Mouse (Mus musculus) gastrocnemius, adult 2 months (tissue): ENCODE data around the gene Zfp219. TPM values are rescaled to one million over a fixed set of nuclear protein-coding genes. Genes with fewer than 3 reads are reported as not detected.
"Not testable (repeated sequence)": the region's sequence is repeated elsewhere in the genome, so short reads cannot be mapped to it uniquely, and the experiment has no call there.

Experiments used
- DNase-seq: peaks from one replicate; pipeline ENCODE4 v3.0.0; 2022
- H3K27ac ChIP-seq: fragments of 200-600 bp; 2 replicates; pipeline ENCODE4 v1.8.1; 2022; ENCODE audit warnings: mild to moderate bottlenecking
- H3K4me3 ChIP-seq: fragments of 200-600 bp; 2 replicates; pipeline ENCODE4 v1.8.1; 2022; ENCODE audit warnings: mild to moderate bottlenecking, moderate library complexity
- CTCF ChIP-seq: fragments of 200-600 bp; IDR thresholded peaks from 2 replicates; pipeline ENCODE4 v1.8.1; 2022; ENCODE audit warnings: antibody characterized with exemption, mild to moderate bottlenecking, moderate library complexity
- intact Hi-C: fragments of 180-260 bp; cut with DNase I; formaldehyde crosslinking; loops from one replicate; pipeline ENCODE4 v1.15.1; 2025
- long read RNA-seq, 2 experiments: library from polyadenylated mRNA; stranded (forward); transcript quantifications; one replicate each; pipeline ENCODE4 v2.0.0; 2021
- total RNA-seq, 2 experiments: library from RNA; stranded (reverse); gene quantifications; 2 replicates each; pipeline ENCODE4 v1.2.3; 2021

The Zfp219 gene
- total RNA-seq, result 10 to 100 TPM; 13.5 to 13.8 TPM
- long read RNA-seq, experiment 1, partial matches to known transcripts, result 1 of 8 reads
- long read RNA-seq, experiment 1, other reads (novel, unspliced or antisense), result 1 of 8 reads
- long read RNA-seq, experiment 2, partial matches to known transcripts, result 0 of 11 reads
- long read RNA-seq, experiment 2, other reads (novel, unspliced or antisense), result 6 of 11 reads

GRCm38 (mm10) chr14:52020486-52021137, at the start of gene Zfp219:
Zfp219 (minus strand) TSS chr14:52020733.
- DNase-seq, result peak; percentile 83
- intact Hi-C loops, result loop anchor here (5.0 kb wide), 2 partner anchors 82 to 138 kb away; partner anchors contain the start of genes Hnrnpc and Mettl17
- peak; percentile 77 for TF ChIP-seq CTCF
- H3K27ac ChIP-seq, result peak within 1 kb of the TSS; percentile 96
- peak within 1 kb of the TSS; percentile 91 for H3K4me3 ChIP-seq

DNA sequence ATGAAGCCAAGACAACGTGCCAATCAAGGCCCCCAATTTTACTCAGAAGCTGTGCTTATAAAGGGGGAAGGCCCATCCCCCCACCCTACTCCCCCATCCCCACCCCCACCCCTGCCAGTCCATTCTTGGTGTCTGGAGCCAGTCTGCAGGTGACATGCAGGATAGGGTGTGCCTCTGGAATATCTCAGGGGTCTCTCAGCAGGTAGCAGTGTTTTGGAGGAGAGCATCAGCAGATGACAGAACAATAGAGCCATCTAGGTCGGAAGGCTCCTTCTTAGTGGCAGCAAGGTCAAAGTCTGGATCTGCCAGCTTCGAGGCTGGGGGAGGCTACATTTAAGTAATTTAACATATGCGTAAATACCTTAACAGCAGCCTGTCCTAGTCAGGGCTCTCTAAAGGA, 45.6 kb upstream of the Zfp219 start:
- DNase-seq, result no peak
- intact Hi-C loops, result no loop called here
- H3K4me3 ChIP-seq, result no peak overlapping the region
- no peak overlapping the region for H3K27ac ChIP-seq
- no peak for TF ChIP-seq CTCF

GRCm38 (mm10) chr14:52061798-52062197, 41.3 kb upstream of the Zfp219 start:
- Histone ChIP-seq H3K4me3 (no peak overlapping the region), H3K27ac (no peak overlapping the region)
- intact Hi-C loops, result no loop called here
- DNase-seq, result no peak
- no peak for TF ChIP-seq CTCF

DNA sequence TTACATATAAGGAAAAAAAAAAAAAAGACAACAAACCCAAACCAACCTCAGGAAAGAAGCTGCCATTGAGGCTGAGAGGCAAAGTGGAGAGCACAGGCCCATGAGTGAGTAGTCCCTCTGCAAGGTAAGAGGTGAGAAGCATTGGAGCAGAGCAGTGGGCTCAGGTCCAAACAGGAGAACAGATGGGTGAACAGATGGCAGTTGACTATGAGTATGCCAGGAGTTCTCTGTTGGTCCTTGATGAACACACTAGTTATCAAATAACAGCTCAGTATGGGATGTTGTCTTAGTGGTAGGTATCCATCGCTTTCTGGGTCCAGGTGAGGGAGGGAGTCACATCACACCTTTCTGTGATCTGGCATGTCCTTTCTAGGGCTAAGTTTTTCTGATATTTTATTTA, 40.3 kb upstream of the Zfp219 start:
- TF ChIP-seq CTCF, result no peak
- intact Hi-C loops, result no loop called here
- Histone ChIP-seq H3K4me3 (no peak overlapping the region), H3K27ac (no peak overlapping the region)
- DNase-seq, result no peak

DNA sequence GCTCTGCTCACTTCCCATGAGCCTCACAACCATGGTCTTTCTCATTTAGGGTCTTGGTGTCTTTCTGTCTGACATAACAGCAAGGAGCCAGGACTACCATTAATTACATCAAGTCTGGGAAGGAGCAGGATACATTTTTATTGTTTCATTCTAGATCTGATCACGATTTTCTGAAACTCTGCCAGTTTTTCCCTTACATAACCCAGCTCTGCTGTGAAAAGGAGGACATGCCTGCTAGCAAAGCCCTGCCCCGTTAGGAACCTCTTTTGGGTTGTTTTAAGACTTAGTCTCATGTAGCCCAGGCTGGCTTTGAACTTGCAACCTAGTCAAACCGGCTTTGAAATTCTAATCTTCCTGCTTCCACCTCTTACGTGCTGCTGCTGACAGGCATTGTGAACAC, 39.4 kb upstream of the Zfp219 start:
- Histone ChIP-seq H3K27ac (no peak overlapping the region), H3K4me3 (no peak overlapping the region)
- no peak for TF ChIP-seq CTCF
- intact Hi-C loops, result no loop called here
- DNase-seq, result no peak

DNA sequence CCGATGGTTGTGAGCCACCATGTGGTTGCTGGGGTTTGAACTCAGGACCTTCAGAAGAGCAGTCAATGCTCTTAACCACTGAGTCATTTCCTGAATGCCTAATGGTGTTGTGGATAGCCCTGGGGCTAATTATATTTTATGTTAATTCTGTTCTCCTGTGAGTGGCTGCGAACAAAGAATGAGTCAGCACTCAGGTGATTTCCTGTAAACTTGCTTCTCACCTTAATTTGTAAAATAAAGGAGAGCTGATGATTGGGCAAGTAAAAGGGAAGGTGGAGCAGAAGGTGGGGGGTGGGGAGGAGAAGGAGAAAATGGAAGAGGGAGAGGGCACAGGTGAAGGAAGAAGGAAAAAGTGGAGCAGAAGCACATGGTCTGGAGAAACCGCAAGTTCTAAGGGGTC, 32.2 kb upstream of the Zfp219 start:
- intact Hi-C loops, DNase-seq, H3K4me3 ChIP-seq, H3K27ac ChIP-seq: not testable (repeated sequence)

- Histone ChIP-seq H3K4me3 (no peak overlapping the region), H3K27ac (no peak overlapping the region)
- no peak for TF ChIP-seq CTCF
- no peak for DNase-seq
- intact Hi-C loops, result no loop called here
Observed at GRCm38 (mm10) chr14:52045966-52046565, 25.5 kb upstream of the Zfp219 start.

GRCm38 (mm10) chr14:52044901-52045678, 24.6 kb upstream of the Zfp219 start:
- intact Hi-C loops, result no loop called here
- H3K27ac ChIP-seq, result no peak overlapping the region
- no peak for DNase-seq
- no peak overlapping the region for H3K4me3 ChIP-seq
- TF ChIP-seq CTCF, result peak; percentile 36

- peak overlapping the region; percentile 57; the same call in 1 of the 2 replicates for H3K27ac ChIP-seq
- TF ChIP-seq CTCF, result no peak
- no peak for DNase-seq
- intact Hi-C loops, result no loop called here
- H3K4me3 ChIP-seq, result no peak overlapping the region
Observed at GRCm38 (mm10) chr14:52043446-52043845, 22.9 kb upstream of the Zfp219 start.

- H3K4me3 ChIP-seq, DNase-seq, intact Hi-C loops: not testable (repeated sequence)
- peak within 1 kb of the TSS; percentile 57; the same call in 1 of the 2 replicates for H3K27ac ChIP-seq
Observed at GRCm38 (mm10) chr14:52042359-52042758, 21.8 kb upstream of the Zfp219 start, which contains the start of gene Olfr221. Olfr221 (minus strand) TSS chr14:52042459.

DNA sequence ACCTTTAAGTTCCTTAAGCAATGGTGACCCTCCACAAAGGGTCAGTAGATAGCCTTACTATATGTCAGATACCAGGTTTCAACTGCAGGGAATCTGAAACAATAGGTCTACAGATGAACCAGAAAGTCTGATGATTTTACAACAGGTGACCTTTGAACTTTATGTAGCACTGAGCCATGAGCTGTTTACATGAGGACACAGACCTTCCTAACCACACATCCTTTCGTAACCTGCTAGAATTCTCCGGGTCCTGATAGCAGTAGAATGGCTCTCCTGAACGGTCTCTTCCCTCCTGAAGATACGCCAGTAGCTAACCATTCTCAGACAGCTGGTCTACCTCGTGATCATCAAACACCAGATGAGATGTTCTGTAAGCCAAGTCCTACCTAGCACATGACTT, 18.8 kb upstream of the Zfp219 start:
- H3K4me3 ChIP-seq, result no peak overlapping the region
- TF ChIP-seq CTCF, result no peak
- intact Hi-C loops, result no loop called here
- no peak overlapping the region for H3K27ac ChIP-seq
- no peak for DNase-seq

GRCm38 (mm10) chr14:52035926-52036325, 15.4 kb upstream of the Zfp219 start:
- intact Hi-C loops, result no loop called here
- no peak for DNase-seq
- no peak overlapping the region for H3K4me3 ChIP-seq
- no peak overlapping the region for H3K27ac ChIP-seq
- TF ChIP-seq CTCF, result no peak

DNA sequence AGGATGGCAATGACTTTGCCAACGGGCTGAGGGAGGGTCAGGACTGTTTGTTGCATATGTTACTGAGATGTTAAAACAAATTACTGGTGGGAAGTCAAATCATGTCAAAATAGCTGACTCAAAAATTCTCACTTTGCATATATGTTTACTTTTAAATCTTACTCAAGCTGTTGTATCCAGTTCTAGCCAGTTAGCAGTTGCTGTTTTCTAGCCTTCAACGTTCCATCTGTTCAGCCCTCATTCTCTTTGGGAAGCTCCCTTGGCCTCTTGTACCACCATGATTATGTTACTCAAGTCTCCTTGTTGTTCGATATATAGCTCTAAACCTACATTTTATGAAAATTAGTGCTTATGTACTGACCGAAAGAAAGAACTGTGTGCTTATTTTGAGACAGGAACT, 5.8 kb upstream of the Zfp219 start:
- intact Hi-C loops, result no loop called here
- Histone ChIP-seq H3K4me3 (no peak overlapping the region), H3K27ac (no peak overlapping the region)
- TF ChIP-seq CTCF, result no peak
- DNase-seq, result no peak
